Mouse (Mus musculus) brain, embryonic 14.5 days (tissue): ENCODE results near the gene Aimp1. TPM values are rescaled to one million over a fixed set of nuclear protein-coding genes. Genes with fewer than 3 reads are reported as not detected.

Experiments used
- DNase-seq: peaks from one replicate; pipeline ENCODE4 v3.0.0-alpha.2; 2011; ENCODE audit warnings: low read depth
- CTCF ChIP-seq: fragments of 200-500 bp; IDR thresholded peaks from 2 replicates; pipeline ENCODE4 v1.5.1; 2012; ENCODE audit warnings: inconsistent platforms, mild to moderate bottlenecking, moderate library complexity, borderline replicate concordance; ENCODE audit not compliant: insufficient read depth, insufficient read length; ENCODE audit errors: extremely low read depth
- POLR2A ChIP-seq: fragments of 200-500 bp; IDR thresholded peaks from 2 replicates; pipeline ENCODE4 v1.6.1; 2012; ENCODE audit warnings: mild to moderate bottlenecking, inconsistent platforms, borderline replicate concordance; ENCODE audit not compliant: poor library complexity, insufficient read depth, insufficient read length, severe bottlenecking; ENCODE audit errors: extremely low read depth
- polyA plus RNA-seq: library from polyadenylated mRNA; depleted of rRNA; stranded (reverse); fragments of >200 nt; gene quantifications from 2 replicates; pipeline ENCODE4 v1.2.3, GENCODE M21; 2012; rRNA removed

The Aimp1 gene
- polyA plus RNA-seq, 1 experiment = 59.1 TPM

DNA sequence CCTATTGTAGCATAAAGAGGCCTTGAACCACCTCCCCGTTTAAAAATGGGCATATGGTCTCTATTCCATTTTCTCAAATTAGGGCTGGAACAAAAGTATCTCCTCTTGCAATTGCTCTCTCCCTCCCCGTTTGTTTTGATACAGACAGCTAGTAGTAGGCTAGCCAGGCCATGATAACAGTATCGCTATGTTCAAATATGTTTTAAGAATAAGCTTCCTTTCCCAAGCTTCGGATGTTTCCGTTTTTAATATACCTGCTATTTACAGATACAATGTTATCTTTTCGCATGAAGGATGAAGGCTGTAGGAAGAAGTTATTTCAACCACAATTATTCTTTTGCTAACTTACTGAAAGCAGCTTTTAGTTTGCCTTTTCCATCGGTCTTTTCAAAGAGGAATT is 34.8 kb downstream of the Aimp1 start:
- no peak for TF ChIP-seq CTCF
- TF ChIP-seq POLR2A = no peak
- no peak for DNase-seq

DNA sequence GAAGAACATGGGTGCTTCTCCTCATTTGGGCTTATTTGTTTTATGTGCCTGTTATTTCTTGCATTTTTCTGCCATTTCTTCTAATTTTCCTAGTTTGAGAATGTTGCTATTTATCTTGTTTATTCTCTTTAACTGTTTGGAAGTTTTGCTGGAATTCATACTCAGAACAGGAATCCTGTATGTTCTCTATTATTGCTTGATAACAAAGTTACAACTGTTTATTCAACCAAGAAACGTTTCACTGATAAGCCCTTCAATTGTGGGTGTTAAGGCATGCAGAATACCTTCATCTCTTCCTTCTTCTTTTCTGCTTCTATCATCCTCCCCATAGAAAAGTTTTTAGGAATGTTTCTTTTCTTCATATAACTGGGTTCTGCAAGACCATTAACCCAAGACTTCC is 37.4 kb downstream of the Aimp1 start:
- no peak for DNase-seq
- TF ChIP-seq CTCF = no peak
- TF ChIP-seq POLR2A = no peak

DNA sequence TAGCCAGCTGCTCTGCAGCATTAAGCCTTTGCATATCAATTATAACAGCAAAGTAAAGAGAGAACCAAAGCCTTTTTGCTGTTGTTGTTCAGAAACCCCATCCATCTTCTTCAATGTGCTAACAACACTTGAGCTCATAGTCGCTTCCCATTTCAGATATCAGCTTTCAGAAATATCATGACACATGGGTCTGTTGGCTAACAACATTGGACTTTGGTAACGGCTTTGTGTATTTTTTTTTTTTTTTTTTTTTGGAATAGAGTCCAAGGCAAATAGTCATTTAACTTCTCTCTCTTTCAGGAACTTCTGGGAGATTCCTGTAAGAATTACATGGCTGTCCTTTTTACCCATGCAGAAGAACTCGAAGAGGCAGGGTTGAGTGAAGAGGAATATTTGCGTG is 40.1 kb downstream of the Aimp1 start:
- TF ChIP-seq CTCF = no peak
- no peak for DNase-seq

DNA sequence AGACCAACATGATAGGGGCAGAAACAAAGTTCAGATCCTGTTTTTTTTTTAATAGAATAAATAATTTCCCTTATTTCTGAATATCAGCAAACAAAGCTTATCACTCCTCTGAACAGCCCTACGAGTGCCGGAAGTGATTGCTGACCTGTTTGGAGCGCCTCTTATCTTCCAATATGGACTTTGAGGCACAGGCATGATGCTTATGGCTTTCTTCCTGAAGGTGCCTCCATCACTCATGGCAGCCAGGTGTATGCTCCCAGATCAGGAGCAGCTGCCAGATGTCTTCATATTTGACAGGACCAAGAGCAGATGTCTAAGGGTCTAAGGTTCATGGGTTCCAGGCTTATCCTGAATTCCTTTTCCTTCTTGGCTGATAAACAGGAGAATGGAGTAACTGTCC is 47.1 kb downstream of the Aimp1 start:
- TF ChIP-seq CTCF (no peak), POLR2A (no peak)
- DNase-seq = no peak

DNA sequence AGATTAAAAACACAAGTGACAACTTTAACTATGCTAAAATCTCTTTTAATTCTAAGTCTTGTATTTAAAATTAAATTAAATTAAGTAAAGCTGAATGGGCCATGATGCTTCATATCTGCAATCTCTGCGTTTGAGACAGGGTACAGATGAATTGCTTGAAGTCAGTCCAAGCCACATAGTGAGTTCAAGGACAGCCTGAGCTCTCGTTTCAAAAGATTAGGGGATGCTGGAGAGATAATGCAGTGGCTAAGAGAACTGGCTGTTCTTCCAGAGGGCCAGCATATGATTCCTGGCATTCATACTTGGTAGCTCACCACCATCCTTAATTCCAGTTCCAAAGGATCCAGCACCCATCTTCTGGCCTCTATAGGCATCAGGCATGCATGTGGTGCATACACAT is 50.9 kb downstream of the Aimp1 start:
- TF ChIP-seq POLR2A (no peak), CTCF (no peak)
- no peak for DNase-seq

DNA sequence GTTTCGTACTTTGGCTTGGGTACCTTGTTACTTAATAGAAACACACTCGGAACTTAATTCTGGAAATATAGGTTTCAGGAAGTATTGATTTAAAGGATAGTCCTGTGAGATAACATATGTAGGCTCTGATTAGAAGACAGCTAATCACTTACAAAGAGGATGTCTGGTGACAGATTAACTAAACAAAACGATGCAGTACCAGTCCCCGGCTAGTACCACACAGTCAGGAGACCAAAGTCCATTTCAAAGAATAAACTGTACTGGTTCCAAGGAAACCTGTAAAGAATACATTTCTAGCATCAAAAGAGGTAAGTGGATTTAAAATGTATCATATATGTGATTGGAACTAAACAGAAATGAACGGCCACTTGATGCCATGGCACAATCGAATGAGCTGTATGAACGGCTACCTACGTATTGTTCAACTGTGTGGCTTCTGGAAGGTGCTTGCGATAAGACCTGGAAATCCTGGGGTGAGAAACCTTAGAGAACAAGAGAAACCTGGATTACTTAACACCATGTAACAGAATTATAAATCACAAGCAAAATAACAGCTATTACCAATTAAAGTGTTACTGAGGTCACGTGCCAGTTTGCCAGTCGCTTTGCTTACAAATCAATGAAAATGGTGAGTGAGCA is 54.5 kb downstream of the Aimp1 start, which contains the start of gene Gimd1:
Gimd1 (plus strand) TSS at position 220 of the 639 bp plus-strand sequence.
- no peak for TF ChIP-seq POLR2A
- no peak for TF ChIP-seq CTCF
- DNase-seq = no peak

DNA sequence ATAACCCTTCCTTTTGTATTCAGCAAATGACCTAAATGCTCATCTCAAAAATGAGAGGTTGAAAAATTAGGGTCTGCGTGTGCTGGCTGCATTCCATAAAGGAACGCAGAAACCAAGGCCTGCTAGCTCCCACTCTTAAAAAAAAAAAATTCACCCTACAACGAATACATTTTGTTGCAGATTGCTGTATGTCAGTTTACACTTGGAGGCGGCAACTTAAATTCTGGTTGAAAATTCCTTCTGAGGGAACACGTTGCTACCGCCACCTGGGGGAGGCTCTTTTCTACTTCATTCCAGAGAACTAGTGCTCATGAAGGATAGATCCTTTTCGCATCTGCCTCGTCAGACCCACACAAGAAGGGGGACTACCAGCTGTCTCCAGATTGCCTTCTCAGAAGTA is 55.4 kb downstream of the Aimp1 start:
- peak; percentile 27 for DNase-seq
- TF ChIP-seq POLR2A (no peak), CTCF (peak; percentile 3; the same call in 1 of the 2 replicates)

Other genes with a start within 250 kb of the Aimp1 start
- gene Gimd1, start 54.5 kb downstream of the Aimp1 start, polyA plus RNA-seq = not detected in 2 replicates
- gene Tbck, start 226 bp downstream of the Aimp1 start, polyA plus RNA-seq = 7.4 and 13.4 TPM in 2 replicates